Mouse (Mus musculus) liver, adult 2 months (tissue): ENCODE measurements around the gene Hsph1. TPM values are rescaled to one million over a fixed set of nuclear protein-coding genes. Genes with fewer than 3 reads are reported as not detected.

Source experiments
- DNase-seq: peaks from one replicate; pipeline ENCODE4 v3.0.0-alpha.2; 2011; ENCODE audit warnings: low read depth, low spot score; ENCODE audit errors: extremely low read depth
- H3K27ac ChIP-seq: fragments of 200-500 bp; replicated peaks from 2 replicates; pipeline ENCODE4 v1.5.1; 2012; ENCODE audit warnings: low read depth, mild to moderate bottlenecking, control low read depth, inconsistent platforms, low read length; ENCODE audit not compliant: insufficient read depth
- H3K27me3 ChIP-seq: fragments of 200-500 bp; 2 replicates; pipeline ENCODE4 v1.6.1; 2012; ENCODE audit warnings: mild to moderate bottlenecking, moderate library complexity, low read length, inconsistent platforms; ENCODE audit not compliant: control insufficient read depth, insufficient read depth
- H3K36me3 ChIP-seq: fragments of 200-500 bp; 2 replicates; pipeline ENCODE4 v1.6.1; 2012; ENCODE audit warnings: low read length, inconsistent platforms; ENCODE audit not compliant: control insufficient read depth, insufficient read depth
- H3K4me1 ChIP-seq: fragments of 200-500 bp; 2 replicates; pipeline ENCODE4 v1.6.1; 2011; ENCODE audit warnings: low read length; ENCODE audit not compliant: control insufficient read depth, insufficient read depth
- H3K4me3 ChIP-seq: fragments of 200-500 bp; 2 replicates; pipeline ENCODE4 v1.5.1; 2011; ENCODE audit warnings: low read depth, mild to moderate bottlenecking, control low read depth, low read length, moderate library complexity; ENCODE audit not compliant: insufficient read depth
- H3K79me2 ChIP-seq: fragments of 200-500 bp; 2 replicates; pipeline ENCODE4 v1.6.1; 2012; ENCODE audit warnings: inconsistent platforms, mild to moderate bottlenecking, low read length, moderate library complexity; ENCODE audit not compliant: control insufficient read depth, insufficient read depth
- H3K9ac ChIP-seq: fragments of 200-500 bp; 2 replicates; pipeline ENCODE4 v1.6.1; 2012; ENCODE audit warnings: low read depth, mild to moderate bottlenecking, control low read depth, inconsistent platforms, low read length
- CTCF ChIP-seq: fragments of 200-500 bp; IDR thresholded peaks from 2 replicates; pipeline ENCODE4 v1.5.1; 2011; ENCODE audit warnings: low read depth, low read length, control low read depth
- POLR2A ChIP-seq: fragments of 200-500 bp; IDR thresholded peaks from 2 replicates; pipeline ENCODE4 v1.6.1; 2011; ENCODE audit warnings: low read length, control low read depth; ENCODE audit not compliant: insufficient read depth; ENCODE audit errors: extremely low read depth
- WGBS: fragments of 180-500 bp; shearing (Covaris S2); methylation state at CpG from one replicate; pipeline ENCODE4 v1.1.7; 2018; 5-methylcytosine and 5-hydroxymethylcytosine counted together
- polyA plus RNA-seq: library from polyadenylated mRNA; depleted of rRNA; stranded (reverse); fragments of >200 nt; gene quantifications from 2 replicates; pipeline ENCODE4 v1.2.3, GENCODE M21; 2012; rRNA removed
- total RNA-seq: library from RNA; depleted of rRNA; stranded (reverse); fragments of >200 nt; gene quantifications from 2 replicates; pipeline ENCODE4 v1.2.3, GENCODE M21; 2014; rRNA removed

Gene Hsph1
- total and polyA plus RNA-seq, 2 experiments, result 9.7 to 17.2 TPM

- Histone ChIP-seq H3K4me1 (no peaks in the 10 kb centered on the region), H3K27ac (no peak overlapping the region), H3K79me2 (no peaks in the 10 kb centered on the region), H3K9ac (no peak overlapping the region), H3K27me3 (no peaks in the 10 kb centered on the region), H3K36me3 (no peaks in the 10 kb centered on the region), H3K4me3 (no peak overlapping the region)
- no peak for TF ChIP-seq CTCF
- no peak for TF ChIP-seq POLR2A
- no peak for DNase-seq
- 73% methylated on average over 13 of the region's 13 CpGs for WGBS
Measured at GRCm38 (mm10) chr5:149568993-149569392, 67.2 kb downstream of the Hsph1 start.

GRCm38 (mm10) chr5:149566957-149567356 is 69.2 kb downstream of the Hsph1 start:
- no peak overlapping the region for H3K4me3 ChIP-seq
- no peaks in the 10 kb centered on the region for H3K36me3 ChIP-seq
- H3K4me1 ChIP-seq, result no peaks in the 10 kb centered on the region
- 75% methylated on average over 5 of the region's 5 CpGs for WGBS
- H3K27ac ChIP-seq, result no peak overlapping the region
- no peaks in the 10 kb centered on the region for H3K79me2 ChIP-seq
- no peaks in the 10 kb centered on the region for H3K27me3 ChIP-seq
- TF ChIP-seq CTCF (no peak), POLR2A (no peak)
- H3K9ac ChIP-seq, result no peak overlapping the region
- no peak for DNase-seq

GRCm38 (mm10) chr5:149566026-149566425 is 70.2 kb downstream of the Hsph1 start:
- no peak overlapping the region for H3K27ac ChIP-seq
- WGBS, result 71% methylated on average over 11 of the region's 11 CpGs
- no peaks in the 10 kb centered on the region for H3K36me3 ChIP-seq
- DNase-seq, result no peak
- no peaks in the 10 kb centered on the region for H3K79me2 ChIP-seq
- no peaks in the 10 kb centered on the region for H3K27me3 ChIP-seq
- no peaks in the 10 kb centered on the region for H3K4me1 ChIP-seq
- no peak for TF ChIP-seq CTCF
- no peak for TF ChIP-seq POLR2A
- no peak overlapping the region for H3K4me3 ChIP-seq
- H3K9ac ChIP-seq, result no peak overlapping the region

Other genes with a start within 250 kb of the Hsph1 start
- gene Medag, start 224.6 kb downstream of the Hsph1 start, total RNA-seq, result 0.18 and 0.20 TPM in 2 replicates
- 0.09 and 0.21 TPM in 2 replicates for gene Medag, start 224.6 kb downstream of the Hsph1 start, polyA plus RNA-seq
- not detected in 2 replicates for gene Tex26, start 196.7 kb downstream of the Hsph1 start, total RNA-seq
- gene Tex26, start 196.7 kb downstream of the Hsph1 start, polyA plus RNA-seq, result not detected in 2 replicates
- not detected in 2 replicates for gene Wdr95, start 107.7 kb downstream of the Hsph1 start, total RNA-seq
- gene Wdr95, start 107.7 kb downstream of the Hsph1 start, polyA plus RNA-seq, result not detected in 2 replicates
- 1.1 TPM in 2 replicates for gene B3glct, start 41.9 kb upstream of the Hsph1 start, total RNA-seq
- 0.66 and 0.96 TPM in 2 replicates for gene B3glct, start 41.9 kb upstream of the Hsph1 start, polyA plus RNA-seq